Mouse (Mus musculus) CD4-positive helper T cell, adult 2 months (primary cell): ENCODE results near the gene Mpzl1.

Experiments
- DNase-seq: peaks from one replicate; pipeline ENCODE4 v3.0.0-alpha.2; 2012; ENCODE audit warnings: low read depth, missing footprints, low spot score

Mpzl1 gene

DNA sequence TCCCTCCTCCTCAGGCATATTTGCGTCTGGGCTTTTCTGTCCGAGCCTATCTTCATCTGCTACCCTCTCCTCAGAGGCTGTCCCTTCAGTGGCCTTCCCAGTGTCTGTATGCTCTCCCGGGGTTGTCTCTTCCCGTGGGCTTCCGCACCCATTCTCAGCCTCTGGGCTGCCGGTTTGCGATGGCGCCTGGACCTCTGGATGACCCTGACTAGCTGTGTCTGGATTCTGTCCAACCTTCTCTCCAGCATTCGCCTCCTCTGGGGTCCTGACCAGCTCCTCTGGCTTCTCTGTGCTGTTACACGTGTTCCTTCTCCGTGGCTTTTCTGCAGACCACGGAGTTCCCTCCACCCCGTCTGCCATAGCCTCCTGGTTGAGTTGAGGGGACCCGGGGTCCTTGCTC lies 21.1 kb upstream of the Mpzl1 start:
- no peak for DNase-seq

DNA sequence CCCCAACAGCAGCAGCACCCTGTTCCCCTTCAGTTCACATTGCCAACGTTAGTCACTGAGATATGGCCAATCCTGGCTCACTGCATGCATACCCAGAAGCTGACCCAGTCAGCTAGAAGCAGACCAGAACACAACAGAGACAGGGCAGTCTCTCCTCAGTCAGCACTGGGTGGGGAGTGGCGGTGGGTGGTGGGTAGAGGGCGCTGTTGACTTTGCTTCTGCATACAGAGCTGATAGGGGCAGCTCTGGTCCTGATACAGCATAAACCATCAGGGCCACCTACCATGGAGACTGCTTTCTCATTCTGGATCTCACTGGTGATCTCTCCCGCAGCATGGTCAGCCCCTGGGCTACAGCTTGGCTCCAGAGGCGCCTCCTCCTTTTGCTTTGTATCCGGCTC lies 20.7 kb upstream of the Mpzl1 start:
- DNase-seq = peak; percentile 39

DNA sequence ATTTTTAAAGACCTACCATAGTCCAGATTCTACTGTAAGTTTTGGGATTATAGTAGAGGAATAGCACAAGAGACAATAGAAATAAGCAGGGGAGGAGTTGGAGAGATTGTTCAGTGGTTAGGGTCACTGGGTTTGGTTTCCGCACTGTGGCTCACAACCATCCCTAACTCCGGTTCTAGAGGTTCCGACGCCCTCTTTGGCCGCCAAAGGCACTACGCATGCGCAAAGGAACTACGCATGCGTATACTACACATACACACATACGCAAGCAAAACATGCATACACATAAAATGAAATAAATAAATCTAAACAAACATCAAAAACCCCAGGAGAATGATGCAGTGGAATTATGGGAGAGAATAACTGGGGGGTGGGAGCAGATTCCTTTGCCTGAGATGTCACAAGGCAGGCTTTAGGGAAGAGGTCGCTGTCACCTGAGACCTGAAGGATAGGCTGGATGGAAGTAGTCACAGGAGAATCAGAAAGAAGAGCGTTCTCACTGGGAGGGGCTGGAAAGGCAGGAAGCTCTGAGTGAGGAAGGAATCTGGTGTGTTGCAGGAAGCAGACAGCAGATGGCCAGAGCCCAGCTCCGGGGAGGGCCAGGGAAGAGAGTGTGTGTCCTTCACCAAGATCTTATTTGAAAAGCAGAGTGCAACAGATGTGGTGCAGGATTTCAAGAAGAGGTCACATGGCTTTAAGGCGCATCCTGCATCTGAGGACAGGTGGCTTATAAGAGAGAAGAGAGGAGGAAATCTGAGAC lies 19.0 kb upstream of the Mpzl1 start:
- no peak for DNase-seq

DNA sequence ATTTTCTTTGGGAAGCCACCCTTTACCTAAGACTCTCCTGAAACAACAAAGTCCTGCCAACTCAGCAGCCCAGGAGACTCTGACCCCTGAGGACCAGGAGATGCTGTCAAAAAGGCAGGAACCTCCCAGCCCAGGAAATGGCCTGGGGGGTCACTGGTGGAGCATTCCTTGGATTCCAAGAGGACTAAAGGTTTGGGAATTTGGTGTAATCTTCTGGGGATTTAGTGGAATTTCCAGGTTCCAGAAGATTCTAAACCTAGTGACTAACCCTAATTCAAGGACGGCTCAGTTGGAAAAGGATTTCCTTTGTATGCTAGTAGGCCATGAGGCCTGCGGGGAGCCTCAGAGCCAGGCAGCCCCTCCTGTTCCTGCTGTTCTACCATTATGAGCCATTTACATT lies 18.2 kb upstream of the Mpzl1 start:
- DNase-seq = no peak

DNA sequence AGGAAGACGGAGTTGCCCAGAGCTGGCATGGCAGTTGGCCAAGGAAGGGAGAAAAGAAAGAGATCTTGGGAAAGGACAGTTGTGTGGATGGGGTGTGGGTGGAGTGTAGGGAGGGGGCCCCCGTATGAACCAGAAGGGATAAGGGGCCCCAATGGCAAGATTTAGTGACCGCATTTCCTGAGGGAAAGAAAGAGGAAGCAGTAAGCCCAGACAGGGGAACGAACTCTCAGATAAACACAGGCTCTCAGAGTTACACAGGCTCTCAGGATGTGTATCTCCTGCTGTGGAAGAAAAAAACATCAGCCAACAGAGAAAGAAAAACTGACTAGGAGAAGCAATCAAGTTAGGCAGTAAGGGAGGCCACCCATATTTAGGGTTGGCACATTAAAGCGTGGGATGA lies 16.8 kb upstream of the Mpzl1 start:
- no peak for DNase-seq

DNA sequence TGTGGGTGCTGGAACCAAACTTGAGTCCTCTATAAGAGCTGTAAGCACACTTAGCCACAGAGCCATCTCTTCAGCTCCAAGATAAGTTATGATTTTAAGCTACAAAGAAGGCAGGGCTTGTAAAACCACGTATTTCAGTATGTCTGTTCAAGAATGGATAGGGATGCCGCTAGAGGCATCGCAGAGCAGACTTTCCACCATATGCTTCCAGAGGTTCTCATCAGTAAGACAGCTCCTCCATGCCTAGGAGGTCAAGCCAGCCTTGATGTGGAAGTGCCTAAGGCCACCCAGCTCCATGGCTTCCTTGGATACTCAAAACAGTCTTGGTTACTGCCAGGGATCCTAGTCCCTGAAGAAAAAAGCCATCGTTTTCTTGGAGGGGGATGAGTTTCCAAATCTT lies 10.8 kb upstream of the Mpzl1 start:
- DNase-seq = no peak

DNA sequence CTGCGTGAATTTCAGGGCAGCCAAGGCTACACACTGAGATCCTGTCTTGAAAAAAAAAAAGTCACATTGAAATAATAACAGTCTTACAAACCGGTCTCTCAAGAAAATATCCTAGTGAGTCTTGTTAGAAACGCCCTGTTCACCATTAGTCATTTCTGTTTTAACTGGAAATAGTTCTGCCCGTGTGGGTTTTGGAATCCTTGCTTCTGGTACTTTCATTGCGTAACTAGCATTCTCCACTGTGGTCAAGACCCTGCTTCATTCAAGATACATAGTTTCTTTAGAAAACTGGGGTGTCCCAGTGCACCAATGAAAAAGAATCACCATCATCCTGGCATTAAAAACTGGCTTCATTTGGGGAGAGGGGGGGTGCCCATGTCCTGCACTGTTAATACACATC lies 9.4 kb upstream of the Mpzl1 start:
- DNase-seq = no peak

DNA sequence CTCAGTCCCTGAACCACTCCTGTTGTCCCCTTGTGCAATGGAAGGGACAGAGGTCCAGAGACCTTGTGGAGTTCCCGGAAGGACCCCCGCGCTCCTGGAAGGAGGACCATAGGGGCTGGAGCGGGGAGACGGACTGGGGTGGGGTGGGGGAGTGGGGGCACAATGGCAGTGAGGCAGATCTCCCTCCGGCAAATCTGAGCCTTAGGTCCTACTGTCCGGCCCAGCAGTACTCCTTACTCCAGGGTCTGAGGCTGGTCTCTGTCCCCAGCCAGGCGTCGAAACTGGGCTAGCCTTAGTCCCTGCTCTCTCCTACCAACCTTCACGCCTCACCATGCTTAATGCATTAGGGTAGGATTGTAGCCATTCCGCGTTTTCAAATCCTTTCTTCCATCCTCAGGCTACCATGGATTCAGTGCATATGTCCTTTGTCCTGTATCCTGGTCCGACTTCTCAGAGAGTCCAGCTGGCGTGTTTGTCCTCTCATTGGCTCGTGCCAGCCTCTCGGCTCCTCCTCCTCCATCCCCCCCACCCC lies 8.5 kb upstream of the Mpzl1 start:
- DNase-seq = no peak

DNA sequence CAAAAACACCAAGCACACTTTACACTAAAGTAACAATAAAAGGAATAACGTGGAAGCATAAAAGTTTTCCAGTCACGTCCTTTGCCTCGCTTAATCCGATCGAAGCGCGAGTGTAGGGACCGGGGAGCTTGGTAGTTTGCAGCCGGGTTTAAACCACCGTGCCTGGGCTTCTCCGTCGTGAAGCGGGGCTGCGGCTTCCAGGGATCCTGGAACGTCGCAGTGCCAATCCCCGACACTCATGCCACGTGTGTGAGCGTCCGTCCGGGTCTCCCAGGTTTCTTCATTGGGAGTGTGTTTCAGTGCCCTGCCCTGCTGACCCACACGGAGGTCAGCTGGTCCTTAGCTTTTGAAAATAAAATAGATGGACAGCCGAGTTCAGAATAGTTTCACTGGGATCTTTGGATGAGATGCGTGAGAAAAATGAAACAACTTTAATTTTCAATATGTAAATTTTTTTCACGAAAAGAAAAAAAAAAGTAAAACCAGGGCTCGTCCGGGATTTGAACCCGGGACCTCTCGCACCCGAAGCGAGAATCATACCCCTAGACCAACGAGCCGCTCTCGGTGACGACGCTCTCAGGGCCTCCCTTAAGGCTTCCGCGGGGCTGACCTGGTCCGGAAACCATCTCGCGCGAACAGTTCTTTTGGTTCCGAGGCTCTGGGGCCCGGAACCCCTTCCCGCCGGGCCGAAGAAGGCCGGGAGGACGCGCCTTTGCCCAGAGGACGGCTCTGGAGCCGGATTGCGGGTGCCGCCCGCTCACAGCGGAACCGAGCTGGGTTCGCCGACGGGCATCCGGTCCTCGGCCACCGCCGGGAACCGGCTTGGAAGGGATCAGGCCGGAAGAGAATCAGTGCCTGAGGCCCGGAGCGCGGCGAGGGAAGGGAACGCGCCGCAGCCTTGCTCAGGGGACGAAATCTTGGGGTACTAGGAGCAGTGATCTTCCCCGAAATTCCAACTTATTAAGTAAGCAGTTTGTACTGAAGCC lies 7.7 kb upstream of the Mpzl1 start:
- DNase-seq = peak; percentile 89

DNA sequence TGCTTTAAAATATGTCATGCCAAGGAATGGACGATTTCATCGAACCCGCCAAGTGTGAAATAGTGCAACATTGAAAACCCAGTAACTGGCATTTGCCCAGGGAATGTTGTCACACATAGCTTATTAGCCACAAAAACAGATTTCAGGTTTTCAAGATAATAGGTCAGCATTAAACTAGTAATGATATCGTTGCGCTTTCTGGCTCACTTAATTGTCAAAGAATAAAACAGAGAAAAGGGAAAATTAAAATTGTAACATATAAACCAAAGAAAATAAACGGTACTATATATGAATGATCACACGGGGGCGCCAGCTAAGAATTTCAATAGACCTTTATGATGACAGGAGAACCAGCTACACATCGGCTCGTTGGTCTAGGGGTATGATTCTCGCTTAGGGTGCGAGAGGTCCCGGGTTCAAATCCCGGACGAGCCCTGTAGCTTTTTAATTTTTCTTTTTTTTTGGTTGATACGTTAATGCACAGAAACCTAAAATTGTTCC lies 7.0 kb upstream of the Mpzl1 start:
- DNase-seq = peak; percentile 86

DNA sequence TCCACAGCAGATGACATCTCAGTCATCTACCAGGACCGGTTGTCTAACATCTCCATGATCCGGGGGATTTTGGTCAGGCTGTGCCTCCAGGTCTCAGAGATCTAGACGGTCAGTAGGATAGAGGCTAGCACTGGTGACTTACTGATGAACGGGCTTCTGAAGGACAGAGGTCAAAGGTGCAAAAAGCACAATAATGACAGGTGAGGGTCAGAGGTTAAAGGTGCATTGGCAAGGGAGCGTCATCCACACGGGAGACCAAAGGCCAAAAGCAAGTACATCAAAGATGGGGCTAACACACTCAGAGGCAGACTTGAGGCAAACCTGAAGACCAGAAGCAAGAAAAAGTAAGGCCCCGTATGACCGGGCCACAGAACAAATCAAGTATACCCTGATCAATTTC lies 2.0 kb upstream of the Mpzl1 start:
- no peak for DNase-seq

DNA sequence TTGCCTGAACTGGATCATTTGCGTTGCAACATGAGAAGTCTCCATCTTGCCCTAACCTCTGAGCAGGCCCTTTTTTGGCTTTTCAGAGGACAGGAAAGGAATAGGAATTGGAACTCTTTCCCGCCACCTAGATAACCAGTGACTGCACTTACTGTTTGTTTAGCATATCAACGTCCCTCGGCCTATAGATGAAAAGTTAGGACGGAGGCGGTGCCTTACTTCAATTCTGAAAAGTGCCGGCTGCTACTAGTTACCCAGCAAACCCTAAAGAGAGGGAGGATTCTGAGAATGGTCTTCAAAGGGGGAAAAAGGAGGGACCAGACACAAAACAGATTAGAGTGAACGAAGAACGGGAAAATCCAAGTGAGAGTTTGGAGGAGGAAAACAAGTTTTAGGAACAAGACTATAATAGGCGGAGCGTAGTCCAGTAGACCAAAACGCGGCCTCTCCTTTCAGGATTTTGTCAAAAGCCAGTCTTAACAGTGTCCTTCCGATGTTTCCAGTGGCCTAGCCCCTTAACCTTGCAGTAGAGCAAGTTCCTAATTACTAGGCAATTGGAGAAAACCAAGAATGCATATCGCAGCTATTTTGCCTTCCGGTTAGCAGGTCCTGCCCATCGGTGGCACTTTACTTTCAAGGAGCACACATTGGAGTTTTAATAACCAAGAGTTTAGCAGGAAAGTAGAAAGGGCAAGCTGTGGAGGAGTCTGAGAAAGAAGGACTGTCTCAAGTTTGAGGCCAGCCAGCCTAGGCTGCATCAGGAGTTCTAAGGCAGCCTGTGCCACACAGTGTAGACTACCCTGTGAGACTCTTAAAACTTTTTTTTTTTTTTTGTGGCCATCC lies 938 bp upstream of the Mpzl1 start:
- no peak for DNase-seq

DNA sequence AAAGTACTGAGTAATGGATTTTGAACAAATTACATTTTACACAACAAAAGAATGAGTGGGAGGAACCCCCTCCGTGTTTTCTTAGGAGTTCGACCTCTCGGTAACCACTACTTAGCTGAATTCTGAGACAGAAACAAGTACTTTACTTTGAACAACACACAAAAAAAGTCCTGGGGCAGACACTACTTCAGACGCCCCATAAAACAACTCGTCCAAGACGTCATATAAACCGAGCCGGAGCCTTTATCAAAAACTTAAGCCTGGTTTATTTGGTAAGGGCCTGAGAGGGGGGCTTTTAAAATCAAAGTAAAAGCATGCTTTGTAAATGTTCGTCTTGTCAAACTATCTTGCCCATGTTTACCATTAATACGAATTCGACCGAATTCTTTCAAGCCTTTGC lies 993 bp downstream of the Mpzl1 start:
- no peak for DNase-seq

DNA sequence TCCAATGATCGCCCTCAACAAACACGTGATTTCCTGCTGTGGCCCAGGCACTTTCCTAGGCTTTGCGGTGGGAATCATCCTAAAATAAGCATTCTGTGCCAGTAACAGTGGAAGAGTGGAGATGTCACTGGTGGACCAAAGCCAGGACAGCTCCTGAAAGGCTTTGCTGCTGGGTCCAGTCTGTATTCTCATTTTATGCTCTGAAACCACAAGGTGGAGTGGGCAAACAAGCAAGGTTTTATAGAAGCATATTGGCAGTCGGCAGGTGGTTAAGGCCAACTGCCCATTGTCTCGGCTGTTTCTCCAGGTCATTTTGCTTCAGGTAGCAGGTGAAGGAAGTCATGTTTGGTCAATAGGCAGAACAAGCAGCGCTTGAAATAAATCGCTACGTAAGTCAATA lies 3.2 kb downstream of the Mpzl1 start:
- no peak for DNase-seq

DNA sequence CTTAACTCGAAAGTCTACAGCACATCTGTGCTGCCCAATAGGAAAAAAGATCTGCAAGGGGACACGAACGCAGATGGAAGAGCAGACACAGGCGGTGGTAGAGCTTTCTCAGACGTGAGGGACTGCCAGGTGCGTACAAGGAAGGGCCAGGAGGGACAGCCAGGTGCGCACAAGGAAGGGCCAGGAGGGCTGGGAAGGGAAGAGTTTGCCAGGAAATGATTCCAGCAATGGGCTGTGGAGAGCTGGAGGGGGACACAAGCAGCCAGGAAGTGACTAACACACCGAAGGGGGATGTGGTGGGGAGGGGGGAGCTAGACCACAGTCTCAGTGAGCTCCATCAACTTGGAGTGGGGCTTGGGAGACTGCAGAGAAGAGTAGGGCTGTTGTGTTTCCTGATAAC lies 4.4 kb downstream of the Mpzl1 start:
- no peak for DNase-seq

DNA sequence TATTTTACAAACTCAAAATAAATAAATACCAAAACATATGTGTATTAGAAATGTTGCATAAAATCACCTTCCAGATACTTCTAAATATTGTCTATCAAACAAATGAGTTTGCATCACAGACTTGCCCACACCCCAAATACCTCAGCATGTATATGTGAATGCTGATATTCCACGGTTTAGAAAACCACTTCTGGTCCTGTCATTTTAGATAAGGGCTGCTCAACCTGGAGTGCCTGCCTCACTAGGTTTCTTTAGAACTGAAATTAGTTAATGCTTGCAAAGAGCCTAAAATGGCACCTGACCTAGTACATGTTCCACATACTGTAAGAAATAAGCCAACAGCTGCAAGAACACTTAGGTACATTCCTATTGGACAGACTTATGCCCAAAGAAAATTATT lies 5.7 kb downstream of the Mpzl1 start:
- no peak for DNase-seq

DNA sequence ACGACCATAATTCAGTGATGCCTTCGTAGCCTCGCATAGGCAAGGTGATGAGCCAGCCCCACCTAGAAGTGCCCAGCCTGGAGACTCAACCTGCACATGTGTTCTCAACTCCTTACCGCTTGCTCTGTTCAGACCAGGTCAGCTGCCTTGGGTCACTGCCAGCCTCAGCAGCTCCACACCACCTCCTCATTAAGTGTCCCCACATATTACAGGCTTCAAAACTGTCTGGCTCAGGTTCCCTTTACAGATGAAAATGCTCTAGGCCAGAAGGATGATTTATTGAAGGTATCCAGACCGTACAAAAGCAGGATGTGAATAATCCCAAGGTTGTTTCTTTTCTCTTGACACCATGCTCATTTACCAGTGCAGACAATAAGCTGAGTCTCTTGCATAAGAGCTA lies 8.4 kb downstream of the Mpzl1 start:
- no peak for DNase-seq

DNA sequence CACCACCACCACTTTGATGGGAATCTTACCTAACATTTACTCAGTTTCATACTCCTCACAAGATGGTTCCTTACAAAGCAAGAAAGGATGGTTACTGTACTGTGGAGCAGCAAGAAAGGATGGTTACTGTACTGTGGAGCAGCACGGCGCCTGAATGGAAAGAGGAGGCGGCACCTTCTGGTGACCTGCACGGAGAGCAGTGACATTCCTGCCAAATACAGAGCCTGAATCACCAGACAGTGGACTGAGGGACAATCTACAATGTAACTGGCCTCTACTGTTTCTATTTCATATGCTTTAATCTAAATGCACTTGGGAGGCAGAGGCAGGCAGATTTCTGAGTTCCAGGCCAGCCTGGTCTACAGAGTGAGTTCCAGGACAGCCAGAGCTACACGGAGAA lies 9.3 kb downstream of the Mpzl1 start:
- no peak for DNase-seq

DNA sequence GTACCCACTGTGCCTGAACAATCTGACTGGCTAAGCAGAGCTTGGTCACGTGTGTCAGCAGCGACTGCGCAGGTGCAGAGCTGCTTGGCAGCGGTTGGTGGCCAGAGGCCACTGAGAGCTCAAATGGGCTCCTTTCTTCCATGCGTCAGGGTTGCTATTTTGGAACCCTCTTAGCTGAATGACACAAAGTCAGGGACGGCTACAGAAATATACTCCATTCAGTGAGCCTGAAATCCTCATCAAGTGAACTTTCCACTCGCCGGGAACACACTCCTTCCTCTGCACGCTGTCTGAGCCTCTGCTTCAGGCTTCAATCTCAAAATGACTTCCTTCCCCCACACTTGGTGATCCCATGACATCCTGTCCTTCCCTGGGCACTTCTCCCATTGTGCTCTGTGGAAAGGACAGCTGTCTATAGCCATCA lies 16.1 kb downstream of the Mpzl1 start:
- DNase-seq = no peak

DNA sequence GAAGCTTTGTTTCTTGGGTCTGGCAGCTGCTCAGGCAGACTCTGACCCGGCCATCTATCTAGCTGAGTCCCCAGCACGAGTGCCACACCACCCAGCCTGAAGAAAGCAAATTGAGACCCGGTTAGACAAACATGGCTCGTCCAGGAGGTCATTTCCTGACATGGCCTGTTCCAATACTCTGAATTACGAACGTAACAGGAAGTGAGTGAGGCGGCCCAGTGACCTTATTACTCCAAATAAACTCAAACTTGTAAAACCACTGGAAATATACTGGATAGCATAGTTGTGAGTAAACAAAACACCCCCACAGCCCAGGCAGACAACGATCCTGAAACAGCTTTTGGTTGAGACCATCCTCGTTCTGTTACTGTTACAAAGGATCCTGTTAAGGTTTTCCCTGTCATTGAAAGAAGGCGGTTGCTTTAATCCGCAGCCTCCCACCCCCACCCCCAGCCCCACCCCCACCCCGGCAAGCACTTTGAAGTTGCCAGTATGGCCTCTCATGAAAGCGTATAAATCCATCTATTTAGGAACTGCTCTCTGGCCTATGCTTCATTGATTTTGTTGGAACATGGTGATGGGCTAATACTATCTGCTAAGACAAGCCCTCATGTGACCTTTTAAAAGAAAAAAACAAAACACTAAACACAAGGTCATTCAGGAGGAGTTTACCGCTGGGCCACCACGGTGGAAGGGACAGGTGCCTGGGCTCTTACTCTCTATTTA lies 17.0 kb downstream of the Mpzl1 start:
- DNase-seq = no peak

DNA sequence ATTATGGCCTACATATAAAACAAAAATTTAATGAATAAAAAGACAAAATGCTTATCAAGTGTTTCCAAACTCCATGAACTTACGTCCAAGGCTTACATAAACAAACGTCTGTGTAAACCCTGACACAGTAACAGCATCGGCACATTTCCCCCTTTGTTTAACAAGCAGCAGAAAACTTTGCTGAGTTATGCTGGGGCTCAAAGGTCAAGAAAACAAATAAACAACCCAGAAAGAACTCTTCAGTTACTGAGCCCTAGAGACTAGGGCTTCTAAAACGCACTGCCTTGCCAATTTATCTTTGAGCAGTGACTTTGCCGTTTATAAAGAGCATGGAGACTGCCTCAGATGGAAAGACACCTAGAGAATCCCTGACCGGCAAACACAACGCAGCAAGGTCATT lies 17.7 kb downstream of the Mpzl1 start:
- DNase-seq = no peak
